Mouse (Mus musculus) c-Kit-positive CD71-positive TER-119-positive erythroid progenitor cells, embryonic 14.5 days (primary cell): ENCODE data around the gene Morn1.

Source experiments
- DNase-seq: peaks from one replicate; pipeline ENCODE4 v3.0.0-alpha.2; 2013; ENCODE audit warnings: low spot score

Gene Morn1

GRCm38 (mm10) chr4:155162433-155163319 lies 76.3 kb downstream of the Morn1 start:
- DNase-seq: no peak

GRCm38 (mm10) chr4:155163320-155163651 lies 76.9 kb downstream of the Morn1 start:
- no peak for DNase-seq

GRCm38 (mm10) chr4:155163685-155164084 lies 77.3 kb downstream of the Morn1 start:
- DNase-seq: no peak

- DNase-seq: no peak
These were observed 78.2 kb downstream of the Morn1 start for GRCm38 (mm10) chr4:155164550-155164949.

- DNase-seq: no peak
These were observed 79.5 kb downstream of the Morn1 start for GRCm38 (mm10) chr4:155165861-155166260.

- DNase-seq: no peak
These were observed 82.5 kb downstream of the Morn1 start for GRCm38 (mm10) chr4:155168835-155169252.

- no peak for DNase-seq
These were observed 84.3 kb downstream of the Morn1 start for GRCm38 (mm10) chr4:155170614-155171212.

- no peak for DNase-seq
These were observed 85.7 kb downstream of the Morn1 start for GRCm38 (mm10) chr4:155171961-155172533.

- DNase-seq: no peak
These were observed 86.8 kb downstream of the Morn1 start for GRCm38 (mm10) chr4:155172909-155173821.

- no peak for DNase-seq
These were observed 87.7 kb downstream of the Morn1 start for GRCm38 (mm10) chr4:155173822-155174785.

GRCm38 (mm10) chr4:155176210-155176609 lies 89.8 kb downstream of the Morn1 start:
- no peak for DNase-seq

GRCm38 (mm10) chr4:155178274-155178673 lies 91.9 kb downstream of the Morn1 start:
- DNase-seq: no peak

- DNase-seq: no peak
These were observed 92.7 kb downstream of the Morn1 start for GRCm38 (mm10) chr4:155178981-155179512.

- DNase-seq: no peak
These were observed 96.8 kb downstream of the Morn1 start for GRCm38 (mm10) chr4:155183201-155183600.

GRCm38 (mm10) chr4:155184248-155185070 lies 98.1 kb downstream of the Morn1 start:
- no peak for DNase-seq

- DNase-seq: no peak
These were observed 99.5 kb downstream of the Morn1 start for GRCm38 (mm10) chr4:155185845-155186244.

GRCm38 (mm10) chr4:155187192-155187674 lies 100.9 kb downstream of the Morn1 start:
- DNase-seq: no peak

GRCm38 (mm10) chr4:155188341-155188740 lies 102.0 kb downstream of the Morn1 start:
- DNase-seq: no peak

- no peak for DNase-seq
These were observed 102.4 kb downstream of the Morn1 start for GRCm38 (mm10) chr4:155188803-155189202.
